Mouse (Mus musculus): Measurements from ENCODE around the gene E030030I06Rik.

DNA sequence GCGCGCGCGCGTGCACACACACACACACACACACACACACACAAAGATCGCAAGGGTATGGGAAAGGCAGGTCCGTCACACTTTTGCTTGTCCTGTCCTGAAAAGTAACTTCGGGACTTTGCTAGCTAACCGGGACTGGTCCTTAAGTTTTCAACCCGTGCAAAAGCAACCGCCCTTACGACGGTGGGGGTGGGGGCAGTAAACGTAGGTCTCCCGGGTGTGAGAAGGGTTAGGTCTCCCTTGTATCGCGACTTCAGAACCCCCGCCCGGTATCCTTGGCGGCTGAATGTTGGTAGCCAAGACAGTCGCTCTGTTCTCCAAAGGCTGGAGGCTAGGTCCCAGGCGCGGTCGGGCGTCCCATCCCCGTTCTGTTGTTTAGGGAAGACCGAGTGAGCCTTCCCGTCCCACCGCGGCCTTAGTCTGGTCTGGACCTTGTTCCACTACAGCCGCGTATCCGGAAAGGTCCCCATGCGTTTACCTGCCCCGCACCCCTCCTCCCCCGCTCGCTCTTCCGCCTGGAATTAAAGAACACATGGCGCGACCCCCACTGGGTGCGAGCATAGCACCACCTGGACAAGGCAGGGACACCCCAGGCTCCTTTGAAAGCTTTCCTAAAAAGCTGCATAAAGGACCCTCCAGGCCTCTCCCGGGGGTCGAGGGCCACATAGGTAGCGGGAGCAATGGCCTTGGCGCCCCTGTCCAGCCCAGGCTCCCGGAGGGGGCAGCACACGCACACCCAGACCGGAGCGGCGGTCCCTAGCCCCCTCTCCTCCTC lies 808 bp upstream of the E030030I06Rik start:
- TF ChIP-seq CTCF (IDR thresholded peaks at IDR 0.05; ENCODE audit: control insufficient read depth, insufficient read depth, low read length) (no peak), POLR2A (IDR thresholded peaks at IDR 0.05; ENCODE audit: borderline replicate concordance, control insufficient read depth, low read depth, low read length) (no peak)
